Mouse (Mus musculus) hindbrain, embryonic 15.5 days (tissue): ENCODE measurements at regions not wholly inside any gene's neighbourhood (a gene's known extent, or its start where the extent isn't known, plus 50 kb on each side); places are given as distances from the start of the nearest gene placed in this dataset. TPM values are rescaled to one million over a fixed set of nuclear protein-coding genes. Genes with fewer than 3 reads are reported as not detected.
A peak's percentile ranks its signal among the peaks of the same experiment; 100 is the strongest.
"Not testable (repeated sequence)": the region's sequence is repeated elsewhere in the genome, so short reads cannot be mapped to it uniquely, and the experiment has no call there.

ENCODE experiments used
- ATAC-seq: fragments of 200-750 bp; cut with Nextera tagmentation; 2 replicates; pipeline ENCODE4 v1.8.0; 2017; ENCODE audit warnings: low read depth, moderate number of reproducible peaks, moderate TSS enrichment; ENCODE audit not compliant: low FRiP score
- H3K27ac ChIP-seq: fragments of 300-500 bp; sonication (generic); replicated peaks from 2 replicates; pipeline ENCODE4 v1.5.1; 2015; ENCODE audit warnings: mild to moderate bottlenecking, inconsistent platforms
- H3K27me3 ChIP-seq: fragments of 300-500 bp; sonication (generic); 2 replicates; pipeline ENCODE4 v1.6.1; 2015; ENCODE audit warnings: control low read depth, inconsistent platforms
- H3K36me3 ChIP-seq: fragments of 300-500 bp; sonication (generic); 2 replicates; pipeline ENCODE4 v1.6.1; 2015; ENCODE audit warnings: control low read depth, inconsistent platforms
- H3K4me1 ChIP-seq: fragments of 300-500 bp; sonication (generic); replicated peaks from 2 replicates; pipeline ENCODE4 v1.6.1; 2015; ENCODE audit warnings: control low read depth, inconsistent platforms
- H3K4me2 ChIP-seq: fragments of 300-500 bp; sonication (generic); 2 replicates; pipeline ENCODE4 v1.6.1; 2015; ENCODE audit warnings: moderate library complexity, mild to moderate bottlenecking, inconsistent platforms
- H3K4me3 ChIP-seq: fragments of 300-500 bp; sonication (generic); 2 replicates; pipeline ENCODE4 v1.5.1; 2015; ENCODE audit warnings: mild to moderate bottlenecking, inconsistent platforms
- H3K9ac ChIP-seq: fragments of 300-500 bp; sonication (generic); 2 replicates; pipeline ENCODE4 v1.6.1; 2015; ENCODE audit warnings: inconsistent platforms
- H3K9me3 ChIP-seq: fragments of 300-500 bp; sonication (generic); 2 replicates; pipeline ENCODE4 v1.6.1; 2016; ENCODE audit warnings: control low read depth, inconsistent platforms
- WGBS: fragments of 180-500 bp; shearing (Covaris S2); methylation state at CpG from one replicate; pipeline ENCODE4 v1.1.7; 2015; 5-methylcytosine and 5-hydroxymethylcytosine counted together
- microRNA-seq: library from miRNA; unstranded; fragments of <30 nt; microRNA quantifications from one replicate; pipeline ENCODE4, GENCODE M21; 2016

DNA sequence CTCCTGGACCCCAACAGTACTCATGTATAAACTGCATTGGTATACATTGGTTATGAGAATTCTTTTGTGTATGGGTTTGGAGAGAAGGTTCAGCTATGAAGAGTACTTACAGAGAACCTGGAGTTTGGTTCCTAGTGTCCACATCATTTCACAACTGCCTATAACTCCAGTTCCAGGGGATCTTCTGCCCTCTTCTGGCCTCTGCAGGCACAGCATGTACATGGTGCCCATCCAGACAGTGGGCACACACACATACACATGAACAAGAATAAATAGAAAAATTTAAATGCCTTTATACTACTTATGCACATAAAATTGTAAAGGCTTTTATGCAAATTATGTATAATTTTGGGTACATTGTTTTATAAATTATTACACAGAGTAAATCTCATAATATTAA, 59.9 kb upstream of the Spon1 start:
- H3K27ac ChIP-seq: no peak overlapping the region
- H3K9ac ChIP-seq: no peak overlapping the region
- H3K4me3 ChIP-seq: no peak overlapping the region
- no peaks in the 10 kb centered on the region for H3K36me3 ChIP-seq
- no peaks in the 10 kb centered on the region for H3K27me3 ChIP-seq
- H3K4me2 ChIP-seq: no peak overlapping the region
- ATAC-seq: no peak
- H3K9me3 ChIP-seq: no peaks in the 10 kb centered on the region
- H3K4me1 ChIP-seq: no peaks in the 10 kb centered on the region

DNA sequence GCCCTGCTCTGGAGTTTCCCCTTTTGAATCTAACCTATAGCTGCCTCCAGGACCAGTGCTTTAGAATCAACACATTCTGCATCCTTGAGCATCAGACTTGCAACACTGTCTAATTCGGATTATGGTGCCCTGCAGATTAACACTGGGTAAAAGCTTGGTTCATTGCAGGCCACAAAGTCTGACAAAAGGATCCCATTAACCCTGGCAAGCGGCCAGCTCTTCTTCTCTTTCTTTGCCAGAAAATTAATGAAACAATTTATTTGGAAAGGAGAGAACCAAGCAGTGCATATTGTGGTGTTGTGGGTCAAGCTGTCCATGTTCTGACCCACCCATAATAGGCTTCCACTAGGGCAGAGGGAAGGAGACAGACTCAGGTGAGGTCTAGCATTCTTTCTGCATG, 58.2 kb upstream of the Spon1 start:
- 71% methylated on average over 2 of the region's 2 CpGs for WGBS
- H3K9ac ChIP-seq: no peak overlapping the region
- no peaks in the 10 kb centered on the region for H3K27me3 ChIP-seq
- no peaks in the 10 kb centered on the region for H3K4me1 ChIP-seq
- no peak for ATAC-seq
- no peaks in the 10 kb centered on the region for H3K9me3 ChIP-seq
- H3K36me3 ChIP-seq: no peaks in the 10 kb centered on the region
- no peak overlapping the region for H3K4me2 ChIP-seq
- H3K4me3 ChIP-seq: no peak overlapping the region
- no peak overlapping the region for H3K27ac ChIP-seq

DNA sequence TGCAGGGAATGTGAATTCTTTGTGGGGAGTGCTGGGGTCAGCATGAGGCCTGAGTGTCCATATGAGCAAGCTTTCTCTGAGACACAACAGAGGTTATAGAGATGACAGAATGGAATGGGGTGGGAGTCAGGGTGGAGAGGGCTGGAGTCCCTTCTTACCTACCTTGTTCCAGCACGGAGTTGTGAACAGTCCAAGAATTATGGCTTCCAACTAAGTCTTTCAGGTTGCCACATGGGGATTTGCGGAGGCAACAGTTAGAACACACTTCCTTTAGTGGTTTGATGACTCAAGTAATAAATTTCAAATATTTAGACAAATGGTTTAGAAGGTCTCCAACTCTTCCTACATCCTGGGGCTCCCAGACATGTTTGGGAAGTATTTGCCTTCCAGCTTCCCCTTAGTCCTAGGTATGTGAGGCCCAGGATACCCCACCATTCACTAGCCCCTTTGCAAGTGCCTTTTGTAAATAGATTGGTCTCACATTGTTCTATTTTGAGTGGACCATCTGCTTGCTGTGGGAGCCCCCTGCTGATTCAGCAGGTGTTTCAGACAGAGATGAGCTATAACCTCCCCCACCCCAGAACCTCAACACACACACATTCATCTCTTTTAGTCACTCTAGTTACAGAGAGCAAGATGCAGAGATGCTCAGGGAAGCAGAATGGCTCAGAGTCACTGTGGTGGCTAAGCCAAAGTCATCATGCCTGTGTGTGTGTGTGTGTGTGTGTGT, 55.1 kb upstream of the Spon1 start:
- Histone ChIP-seq H3K27me3 (no peaks in the 10 kb centered on the region), H3K4me1 (no peaks in the 10 kb centered on the region), H3K27ac (no peak overlapping the region), H3K9me3 (no peaks in the 10 kb centered on the region), H3K4me2 (no peak overlapping the region), H3K4me3 (no peak overlapping the region), H3K9ac (no peak overlapping the region), H3K36me3 (no peaks in the 10 kb centered on the region)
- 78% methylated on average over 2 of the region's 2 CpGs for WGBS
- peak; percentile 8; the same call in 1 of the 2 replicates for ATAC-seq

DNA sequence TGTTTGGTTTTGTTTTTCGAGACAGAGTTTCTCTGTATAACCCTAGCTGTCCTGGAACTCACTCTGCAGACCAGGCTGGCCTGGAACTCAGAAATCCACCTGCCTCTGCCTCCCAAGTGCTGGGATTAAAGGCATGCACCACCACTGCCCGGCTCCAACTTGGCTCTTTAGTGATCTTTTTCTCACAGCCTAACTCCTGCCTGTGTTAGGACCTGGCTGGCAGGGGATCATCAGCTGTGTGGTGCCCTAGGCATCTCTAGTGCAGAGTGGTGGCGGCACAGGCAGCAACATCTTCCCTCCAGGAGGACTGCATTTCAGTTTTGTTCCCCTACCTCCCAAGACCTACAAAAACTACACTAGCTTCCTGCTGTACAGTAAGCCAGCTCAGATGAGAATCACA, 54.4 kb upstream of the Spon1 start:
- H3K4me1 ChIP-seq, H3K27ac ChIP-seq, H3K9ac ChIP-seq, H3K9me3 ChIP-seq, ATAC-seq, H3K27me3 ChIP-seq, H3K4me3 ChIP-seq, H3K4me2 ChIP-seq, H3K36me3 ChIP-seq: not testable (repeated sequence)
- WGBS: 70% methylated on average over 3 of the region's 3 CpGs

Small RNAs in the stretch of these regions (microRNA-seq; reads per million reads assigned to microRNA genes)
- not detected for gene Gm23700
